Mouse (Mus musculus) heart, postnatal 0 days (tissue): ENCODE results near the gene Cd5. TPM values are rescaled to one million over a fixed set of nuclear protein-coding genes. Genes with fewer than 3 reads are reported as not detected.

Source experiments
- ATAC-seq: fragments of 200-750 bp; cut with Nextera tagmentation; 2 replicates; pipeline ENCODE4 v1.8.0; 2017; ENCODE audit warnings: low read depth, moderate number of reproducible peaks, moderate library complexity; ENCODE audit not compliant: insufficient read depth
- DNase-seq: peaks from one replicate; pipeline ENCODE4 v3.0.0-alpha.2; 2016; ENCODE audit warnings: low spot score
- H3K27ac ChIP-seq: fragments of 300-500 bp; sonication (generic); 2 replicates; pipeline ENCODE4 v1.5.1; 2014; ENCODE audit warnings: low read depth, mild to moderate bottlenecking
- H3K27me3 ChIP-seq: fragments of 300-500 bp; sonication (generic); 2 replicates; pipeline ENCODE4 v1.6.1; 2014; ENCODE audit warnings: low read length, mixed read lengths; ENCODE audit not compliant: control insufficient read depth, insufficient read depth
- H3K36me3 ChIP-seq: fragments of 300-500 bp; sonication (generic); replicated peaks from 2 replicates; pipeline ENCODE4 v1.6.1; 2014; ENCODE audit warnings: low read length, mixed read lengths; ENCODE audit not compliant: control insufficient read depth, insufficient read depth
- H3K4me1 ChIP-seq: fragments of 300-500 bp; sonication (generic); 2 replicates; pipeline ENCODE4 v1.6.1; 2014; ENCODE audit warnings: antibody characterized with exemption; ENCODE audit not compliant: control insufficient read depth, insufficient read depth
- H3K4me2 ChIP-seq: fragments of 300-500 bp; sonication (generic); 2 replicates; pipeline ENCODE4 v1.6.1; 2014; ENCODE audit warnings: low read depth, mild to moderate bottlenecking, low read length, moderate library complexity
- H3K4me3 ChIP-seq: fragments of 300-500 bp; sonication (generic); 2 replicates; pipeline ENCODE4 v1.5.1; 2014; ENCODE audit warnings: low read depth, low read length
- H3K9ac ChIP-seq: fragments of 300-500 bp; sonication (generic); replicated peaks from 2 replicates; pipeline ENCODE4 v1.6.1; 2014; ENCODE audit warnings: low read depth, low read length, mixed read lengths
- H3K9me3 ChIP-seq: fragments of 300-500 bp; sonication (generic); replicated peaks from 2 replicates; pipeline ENCODE4 v1.6.1; 2016; ENCODE audit warnings: low read length; ENCODE audit not compliant: control insufficient read depth
- CTCF ChIP-seq: IDR thresholded peaks from 2 replicates; pipeline ENCODE4 v1.5.1; 2016; ENCODE audit warnings: antibody characterized with exemption, control low read depth, low read depth
- EP300 ChIP-seq: IDR thresholded peaks from 2 replicates; pipeline ENCODE4 v1.6.1; 2016; ENCODE audit warnings: antibody characterized with exemption, low read depth
- WGBS: fragments of 180-500 bp; shearing (Covaris S2); extraction: QIAGEN DNeasy Blood & Tissue Kit; methylation state at CpG from one replicate; pipeline ENCODE4 v1.1.7; 2014; 5-methylcytosine and 5-hydroxymethylcytosine counted together
- polyA plus RNA-seq: library from polyadenylated mRNA; unstranded; fragments of >200 nt; fragmentation: Nextera tagmentation; extraction: Ambion mirVana; gene quantifications from 2 replicates; pipeline ENCODE4 v1.2.1, GENCODE M21; 2015
- total RNA-seq: library from RNA; depleted of rRNA; stranded (reverse); fragments of >200 nt; gene quantifications from 2 replicates; pipeline ENCODE4 v1.2.3, GENCODE M21; 2014; ENCODE audit warnings: low replicate concordance

Gene Cd5
- total and polyA plus RNA-seq, 2 experiments from 2014 or later, result 0.12 TPM; not detected in 1

DNA sequence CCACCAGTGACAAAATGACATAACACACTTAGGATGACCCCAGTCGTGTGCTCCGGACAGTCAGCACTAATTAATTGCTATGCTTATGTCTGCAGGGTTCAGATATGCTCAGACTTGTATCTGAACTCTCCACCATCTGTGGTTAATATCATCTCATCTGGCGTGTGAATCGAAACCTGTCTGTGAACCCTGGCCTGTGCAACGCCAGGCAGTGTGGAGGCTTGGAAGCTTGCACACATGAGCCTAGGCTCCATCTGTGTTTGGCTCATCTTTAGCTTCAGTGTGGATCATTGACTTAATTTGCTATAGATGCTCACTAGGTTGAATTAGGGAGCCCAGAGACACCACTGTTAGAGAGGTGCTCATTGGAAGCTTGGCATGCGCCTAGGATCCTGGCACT is 23.7 kb upstream of the Cd5 start:
- WGBS, result 78% methylated on average over 6 of the region's 6 CpGs
- H3K27me3 ChIP-seq, result no peaks in the 10 kb centered on the region
- peaks cover 23% of the 10 kb centered on the region for H3K4me1 ChIP-seq
- H3K9me3 ChIP-seq, result no peaks in the 10 kb centered on the region
- H3K4me3 ChIP-seq, result no peak overlapping the region
- DNase-seq (no peak), ATAC-seq (no peak)
- H3K36me3 ChIP-seq, result no peaks in the 10 kb centered on the region
- no peak for TF ChIP-seq CTCF
- TF ChIP-seq EP300, result no peak
- H3K4me2 ChIP-seq, result no peak overlapping the region
- no peak overlapping the region for H3K27ac ChIP-seq
- no peak overlapping the region for H3K9ac ChIP-seq

DNA sequence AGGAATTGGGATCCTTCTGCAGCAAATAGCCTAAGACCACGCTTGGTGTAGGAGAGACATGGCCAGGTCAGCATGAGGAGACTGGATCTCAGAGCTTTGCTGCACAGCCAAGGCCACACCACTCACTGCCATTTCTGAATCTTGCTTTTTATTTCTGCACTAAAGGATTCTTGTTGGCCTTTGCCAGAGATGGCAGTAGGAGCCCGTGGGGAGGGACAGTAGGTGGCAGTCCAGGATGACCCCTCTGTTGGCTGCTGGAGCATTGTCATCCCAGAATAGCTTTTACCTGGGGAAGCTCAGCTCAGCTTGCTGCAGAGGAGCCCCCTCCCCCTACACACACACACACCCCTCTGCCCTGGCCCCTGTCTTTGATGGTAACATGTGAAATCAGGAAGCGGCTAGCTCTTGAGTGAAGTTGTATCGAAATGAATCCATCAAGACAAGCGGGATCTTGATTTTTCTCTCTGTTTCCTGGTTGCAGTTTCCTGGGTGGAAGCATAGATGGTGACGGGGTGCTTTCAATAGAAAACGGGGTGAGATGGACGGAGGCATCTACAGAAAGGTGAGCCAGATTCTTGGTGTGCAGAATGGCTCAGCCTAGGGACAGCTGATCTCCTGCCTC is 23.1 kb upstream of the Cd5 start:
- DNase-seq (no peak), ATAC-seq (no peak)
- Histone ChIP-seq H3K9me3 (no peaks in the 10 kb centered on the region), H3K4me1 (peaks cover 23% of the 10 kb centered on the region), H3K9ac (no peak overlapping the region), H3K4me2 (no peak overlapping the region), H3K36me3 (no peaks in the 10 kb centered on the region), H3K27ac (no peak overlapping the region), H3K4me3 (no peak overlapping the region), H3K27me3 (no peaks in the 10 kb centered on the region)
- 81% methylated on average over 8 of the region's 8 CpGs for WGBS
- no peak for TF ChIP-seq EP300
- no peak for TF ChIP-seq CTCF

DNA sequence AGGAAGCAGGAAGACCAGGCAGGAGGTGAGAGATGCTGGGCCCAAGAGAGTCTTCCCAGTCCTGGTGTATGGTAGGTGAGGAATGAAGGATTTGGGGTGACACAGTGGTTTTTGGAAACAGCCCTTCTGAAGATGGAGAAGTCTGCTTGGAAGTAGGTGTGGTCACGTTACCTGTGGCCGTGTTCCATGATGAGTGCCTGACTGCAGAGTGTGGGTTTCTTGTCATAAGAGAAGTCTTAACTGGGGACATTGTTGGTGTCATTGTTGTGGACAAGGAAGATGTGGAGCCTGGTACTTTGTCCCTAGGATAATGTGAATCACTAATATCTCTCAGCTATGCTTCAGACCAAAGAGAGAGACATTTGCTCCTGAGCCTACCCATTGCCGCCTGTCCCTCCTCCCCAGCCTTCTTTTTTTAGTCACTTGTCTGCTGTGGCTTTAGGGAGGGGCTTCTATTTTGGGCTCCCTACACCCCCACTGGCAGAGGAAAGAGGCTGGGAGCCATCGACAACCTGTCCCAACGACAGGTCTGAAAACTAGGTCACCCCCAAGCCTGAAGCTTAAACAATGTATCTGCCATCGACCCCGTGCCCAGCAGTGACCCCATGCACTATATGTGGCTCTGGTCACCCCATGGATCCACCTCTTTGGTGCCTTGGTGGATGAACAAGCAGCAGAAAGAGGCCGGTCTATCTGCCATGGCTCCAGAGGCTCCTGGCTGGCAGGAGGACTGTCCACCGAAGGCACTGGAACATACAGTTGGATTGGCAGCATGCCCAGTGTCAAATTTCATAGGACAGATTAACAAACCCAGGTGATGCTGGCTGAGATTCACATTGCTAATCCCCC is 21.4 kb upstream of the Cd5 start:
- no peak for TF ChIP-seq CTCF
- no peak for TF ChIP-seq EP300
- no peaks in the 10 kb centered on the region for H3K36me3 ChIP-seq
- no peak overlapping the region for H3K9ac ChIP-seq
- H3K4me3 ChIP-seq, result no peak overlapping the region
- peaks cover 23% of the 10 kb centered on the region for H3K4me1 ChIP-seq
- DNase-seq, result peak; percentile 73
- no peaks in the 10 kb centered on the region for H3K27me3 ChIP-seq
- WGBS, result 35% methylated on average over 9 of the region's 9 CpGs
- H3K9me3 ChIP-seq, result no peaks in the 10 kb centered on the region
- peak overlapping the region; percentile 90 for H3K27ac ChIP-seq
- peak overlapping the region; percentile 28; the same call in 1 of the 2 replicates for H3K4me2 ChIP-seq
- ATAC-seq, result peak; percentile 90

DNA sequence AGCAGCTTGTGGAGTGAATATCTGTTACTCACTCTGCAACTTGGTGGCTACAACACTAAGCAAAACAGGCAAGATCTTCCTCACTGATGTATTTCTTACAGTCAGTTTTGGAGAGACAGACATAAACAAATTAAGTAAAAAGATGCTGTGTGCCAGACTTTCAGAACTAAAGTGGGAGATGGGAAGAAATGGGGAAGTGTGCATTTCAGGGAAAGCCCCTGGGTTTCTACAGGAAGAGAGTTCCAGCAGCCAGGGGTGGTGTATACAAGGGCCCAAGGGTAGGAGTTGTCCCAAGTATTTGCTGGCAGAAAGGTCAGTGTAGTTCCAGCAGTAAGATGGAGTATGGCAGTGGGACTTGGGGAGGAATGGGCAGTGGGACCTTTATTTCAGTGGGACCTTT is 20.7 kb upstream of the Cd5 start:
- peak overlapping the region; percentile 90 for H3K27ac ChIP-seq
- H3K4me2 ChIP-seq, result no peak overlapping the region; the same call in 1 of the 2 replicates
- H3K36me3 ChIP-seq, result no peaks in the 10 kb centered on the region
- TF ChIP-seq CTCF (no peak), EP300 (no peak)
- no peak for DNase-seq
- H3K4me1 ChIP-seq, result peaks cover 23% of the 10 kb centered on the region
- H3K27me3 ChIP-seq, result no peaks in the 10 kb centered on the region
- H3K9ac ChIP-seq, result no peak overlapping the region
- H3K4me3 ChIP-seq, result no peak overlapping the region
- no peaks in the 10 kb centered on the region for H3K9me3 ChIP-seq
- no peak for ATAC-seq

DNA sequence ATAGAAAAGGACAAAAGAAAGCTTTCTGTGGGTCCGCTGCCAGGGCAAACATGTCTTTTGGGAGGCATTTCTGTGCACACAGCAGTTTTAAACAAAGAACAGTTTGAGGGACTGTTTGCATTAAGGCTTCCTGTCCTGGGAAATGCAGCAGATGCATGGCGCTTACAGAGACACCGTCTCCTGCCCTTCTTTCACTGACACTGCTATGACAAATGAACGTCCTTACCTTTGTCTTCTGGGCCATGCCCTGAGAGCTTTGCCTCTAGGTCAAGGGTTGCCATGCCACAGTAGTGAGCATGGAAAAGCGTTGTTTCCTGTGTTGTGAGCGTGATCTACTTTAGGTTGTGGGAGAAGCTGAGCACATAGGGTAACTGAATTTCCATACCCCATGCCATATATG is 19.9 kb upstream of the Cd5 start:
- Histone ChIP-seq H3K36me3 (no peaks in the 10 kb centered on the region), H3K9ac (no peak overlapping the region), H3K27me3 (no peaks in the 10 kb centered on the region), H3K27ac (no peak overlapping the region), H3K4me1 (peaks cover 23% of the 10 kb centered on the region), H3K4me3 (no peak overlapping the region), H3K4me2 (no peak overlapping the region), H3K9me3 (no peaks in the 10 kb centered on the region)
- ATAC-seq, result no peak
- no peak for DNase-seq
- TF ChIP-seq EP300, result no peak
- TF ChIP-seq CTCF, result no peak
- 63% methylated on average over 6 of the region's 6 CpGs for whole genome bisulfite sequencing
